Mouse (Mus musculus): ENCODE results near the gene Bcorl1.
"Not testable (repeated sequence)": the region's sequence is repeated elsewhere in the genome, so short reads cannot be mapped to it uniquely, and the experiment has no call there.

The Bcorl1 gene

GRCm38 (mm10) chrX:48405141-48405540 lies 64.0 kb downstream of the Bcorl1 start:
- no peak for DNase-seq

- peak; percentile 83 for DNase-seq
Measured at GRCm38 (mm10) chrX:48409611-48410387, 68.6 kb downstream of the Bcorl1 start.

GRCm38 (mm10) chrX:48410388-48410776 lies 69.2 kb downstream of the Bcorl1 start:
- DNase-seq = no peak

- no peak for DNase-seq
Measured at GRCm38 (mm10) chrX:48412629-48413028, 71.5 kb downstream of the Bcorl1 start.

- DNase-seq = no peak
Measured at GRCm38 (mm10) chrX:48414291-48414690, 73.1 kb downstream of the Bcorl1 start.

GRCm38 (mm10) chrX:48418417-48418816 lies 77.3 kb downstream of the Bcorl1 start:
- DNase-seq = no peak

- peak; percentile 41 for DNase-seq
Measured at GRCm38 (mm10) chrX:48422986-48423385, 81.8 kb downstream of the Bcorl1 start.

GRCm38 (mm10) chrX:48423671-48424070 lies 82.5 kb downstream of the Bcorl1 start:
- no peak for DNase-seq

GRCm38 (mm10) chrX:48424583-48424982 lies 83.4 kb downstream of the Bcorl1 start:
- no peak for DNase-seq

- DNase-seq = no peak
Measured at GRCm38 (mm10) chrX:48425280-48425679, 84.1 kb downstream of the Bcorl1 start.

- no peak for DNase-seq
Measured at GRCm38 (mm10) chrX:48428241-48428640, 87.1 kb downstream of the Bcorl1 start.

GRCm38 (mm10) chrX:48428642-48429041 lies 87.5 kb downstream of the Bcorl1 start:
- no peak for DNase-seq

GRCm38 (mm10) chrX:48429100-48429499 lies 87.9 kb downstream of the Bcorl1 start:
- DNase-seq = no peak

GRCm38 (mm10) chrX:48429538-48429937 lies 88.4 kb downstream of the Bcorl1 start:
- DNase-seq = no peak

GRCm38 (mm10) chrX:48432599-48433526 lies 91.7 kb downstream of the Bcorl1 start:
- no peak for DNase-seq

GRCm38 (mm10) chrX:48433527-48433899 lies 92.4 kb downstream of the Bcorl1 start:
- no peak for DNase-seq

- no peak for DNase-seq
Measured at GRCm38 (mm10) chrX:48434251-48434650, 93.1 kb downstream of the Bcorl1 start.

GRCm38 (mm10) chrX:48435477-48435900 lies 94.3 kb downstream of the Bcorl1 start:
- DNase-seq = no peak

GRCm38 (mm10) chrX:48436082-48436481 lies 94.9 kb downstream of the Bcorl1 start:
- not testable (repeated sequence) for DNase-seq

- no peak for DNase-seq
Measured at GRCm38 (mm10) chrX:48439036-48439435, 97.9 kb downstream of the Bcorl1 start.

GRCm38 (mm10) chrX:48441548-48441947 lies 100.4 kb downstream of the Bcorl1 start:
- DNase-seq = no peak

- no peak for DNase-seq
Measured at GRCm38 (mm10) chrX:48441954-48442353, 100.8 kb downstream of the Bcorl1 start.

- DNase-seq = no peak
Measured at GRCm38 (mm10) chrX:48444677-48445076, 103.5 kb downstream of the Bcorl1 start.

GRCm38 (mm10) chrX:48449646-48450045 lies 108.5 kb downstream of the Bcorl1 start:
- DNase-seq = no peak

Measured in cerebellum, adult 11 months (tissue).